8 mouse cellular contexts compared by ENCODE assay signal in genomic region chr11:26593061-26594059, GRCm38 (mm10). TPM values are rescaled to one million over a fixed set of nuclear protein-coding genes. Genes with fewer than 3 reads are reported as not detected.
DNase-seq lines count a peak whose midpoint lies in the region; ATAC-seq and TF ChIP-seq lines count a peak whose summit lies in the region.

Gene Gm6899 (plus strand): TSS chr11:26593241.
Gene Vrk2 (minus strand): TSS chr11:26593999.

- peak; percentile 82 for ATAC-seq in G1E (ENCODE audit: extremely low read depth, insufficient number of reproducible peaks, low FRiP score, poor library complexity, severe bottlenecking)
- peak; percentile 98 for ATAC-seq in forebrain, embryonic 12.5 days (ENCODE audit: low FRiP score)

- peak; percentile 89 for DNase-seq in G1E (ENCODE audit: low spot score)
- DNase-seq in c-Kit-positive CD71-positive TER-119-negative erythroid progenitor cells, embryonic 14.5 days (ENCODE audit: low read depth) = peak; percentile 76
- peak; percentile 75 for DNase-seq in heart, postnatal 25 days (ENCODE audit: low spot score)
- peak; percentile 19 to 26 for DNase-seq in layer of hippocampus, adult 18-20 months (ENCODE audit: low spot score in 2 of 2)
- DNase-seq in lung, postnatal 25 days (ENCODE audit: low spot score) = peak; percentile 83
- peak; percentile 82 for DNase-seq in retina, embryonic 14.5 days (ENCODE audit: low spot score)
- peak; percentile 83 for DNase-seq in thymus, postnatal 4 days

- 1% methylated on average over 60 of the region's 60 CpGs for WGBS in forebrain, embryonic 12.5 days

- TF ChIP-seq CTCF in G1E (IDR thresholded peaks at IDR 0.05; ENCODE audit: low read depth, low read length) = no peak

- H3K27me3 ChIP-seq in G1E (ENCODE audit: insufficient read depth, low read length) = no peaks in the 10 kb centered on the region
- no peaks in the 10 kb centered on the region for H3K27me3 ChIP-seq in forebrain, embryonic 12.5 days

- peak within 1 kb of the TSS; percentile 73 for H3K9ac ChIP-seq in forebrain, embryonic 12.5 days

- no peaks in the 10 kb centered on the region for H3K9me3 ChIP-seq in G1E (replicated peaks)
- H3K9me3 ChIP-seq in forebrain, embryonic 12.5 days = no peaks in the 10 kb centered on the region

- H3K4me1 ChIP-seq in G1E (ENCODE audit: insufficient read depth, low read depth, low read length) = peaks cover 13% of the 10 kb centered on the region
- peaks cover 11% of the 10 kb centered on the region; the same call in 1 of the 2 replicates for H3K4me1 ChIP-seq in forebrain, embryonic 12.5 days

- H3K4me2 ChIP-seq in forebrain, embryonic 12.5 days = peak within 1 kb of the TSS; percentile 85

- intact Hi-C loops in heart, postnatal 25 days (cut with DNase I) = loop anchor here (10.0 kb wide), 1 partner anchor 209 kb away; the partner anchor contains the start of gene Fancl

- peaks cover 25% of the 10 kb centered on the region for H3K36me3 ChIP-seq in G1E (replicated peaks)
- H3K36me3 ChIP-seq in forebrain, embryonic 12.5 days (replicated peaks) = no peaks in the 10 kb centered on the region

- H3K4me3 ChIP-seq in G1E (ENCODE audit: low read depth, low read length) = peak within 1 kb of the TSS; percentile 83
- H3K4me3 ChIP-seq in forebrain, embryonic 12.5 days (replicated peaks) = peak within 1 kb of the TSS; percentile 70

- H3K27ac ChIP-seq in forebrain, embryonic 12.5 days = peak within 1 kb of the TSS; percentile 61; the same call in 1 of the 2 replicates

RNA-seq across cellular contexts. Expression of gene Gm6899, which starts in this region (rescaled TPM):
- total RNA-seq in G1E (2014; fragmentation: Nextera tagmentation) = not detected in 2 replicates
- total RNA-seq in G1E (2017) = not detected in 2 replicates
- polyA plus RNA-seq in G1E (2012) = not detected in 2 replicates
- polyA plus RNA-seq in forebrain, embryonic 12.5 days (2016; fragmentation: Nextera tagmentation; extraction: Ambion mirVana) = not detected in 2 replicates
- total RNA-seq in heart, postnatal 25 days (2021) = not detected
- total RNA-seq in layer of hippocampus, adult 18-20 months (2021) = not detected

RNA-seq across cellular contexts. Expression of gene Vrk2, which starts in this region (rescaled TPM):
- 59.4 and 64.5 TPM in 2 replicates for total RNA-seq in G1E (2014; fragmentation: Nextera tagmentation)
- total RNA-seq in G1E (2017) = 43.1 and 43.3 TPM in 2 replicates
- polyA plus RNA-seq in G1E (2012) = 26.1 and 33.7 TPM in 2 replicates
- 14.6 and 17.1 TPM in 2 replicates for polyA plus RNA-seq in forebrain, embryonic 12.5 days (2016; fragmentation: Nextera tagmentation; extraction: Ambion mirVana)
- total RNA-seq in heart, postnatal 25 days (2021) = 1 to 10 TPM; 4.7 to 6.1 TPM
- 1 to 10 TPM; 2.4 to 5.3 TPM for total RNA-seq in layer of hippocampus, adult 18-20 months (2021)

Comparison
In these comparisons a context has a peak if more than half of its experiments do, and no peak if none do; other contexts are left out.
1. Peak in every context shown above with its lines: DNase-seq, ATAC-seq, H3K4me3 ChIP-seq and H3K27ac ChIP-seq.
2. RNA of gene Vrk2 (total RNA-seq): 43.1 to 64.5 TPM in G1E; 4.7 to 6.1 TPM in heart, postnatal 25 days and 2.4 to 5.3 TPM in layer of hippocampus, adult 18-20 months; every median in the first group is over 4 times any median in the second.
3. DNase-seq: peak in every context shown above with its lines; median percentile 89 in G1E; 83 in lung, postnatal 25 days; 83 in thymus, postnatal 4 days; 82 in retina, embryonic 14.5 days; 76 in c-Kit-positive CD71-positive TER-119-negative erythroid progenitor cells, embryonic 14.5 days; 75 in heart, postnatal 25 days; 22 in layer of hippocampus, adult 18-20 months.